ENCODE assay signal across 38 mouse cellular contexts in genomic region chr3:97715922-97716321, GRCm38 (mm10). TPM values are rescaled to one million over a fixed set of nuclear protein-coding genes. Genes with fewer than 3 reads are reported as not detected.
DNase-seq lines count a peak whose midpoint lies in the region; ATAC-seq and TF ChIP-seq lines count a peak whose summit lies in the region.
"Had no signal": no experiment of that assay in that cellular context is flagged by ENCODE, and none has a peak within 500 bp of the region (broad histone marks: within the 10 kb centered on the region; RNA-seq: fewer than 3 reads in every experiment).

No protein-coding gene starts in this region.

- no peaks in the 10 kb centered on the region for H3K36me3 ChIP-seq in intestine, postnatal 0 days (ENCODE audit: control insufficient read depth, insufficient read depth)
- no peaks in the 10 kb centered on the region for H3K36me3 ChIP-seq in intestine, embryonic 16.5 days (ENCODE audit: control insufficient read depth, insufficient read depth, low read length)
- H3K36me3 ChIP-seq: embryonic facial prominence, embryonic 12.5 days; forebrain, embryonic 15.5 days; limb, embryonic 10.5 days; limb, embryonic 15.5 days; liver, embryonic 15.5 days; stomach, embryonic 15.5 days had no signal

- H3K4me3 ChIP-seq in gastrocnemius, adult 2 months = no peak overlapping the region
- no peak overlapping the region for H3K4me3 ChIP-seq in intestine, postnatal 0 days (ENCODE audit: low read depth, low read length)
- no peak overlapping the region for H3K4me3 ChIP-seq in intestine, embryonic 16.5 days (ENCODE audit: low read length)
- H3K4me3 ChIP-seq: embryonic facial prominence, embryonic 12.5 days; forebrain, embryonic 15.5 days; heart, embryonic 15.5 days; limb, embryonic 10.5 days; limb, embryonic 15.5 days; liver, embryonic 15.5 days; stomach, embryonic 15.5 days had no signal

- no peak for ATAC-seq in intestine, postnatal 0 days
- ATAC-seq in intestine, embryonic 16.5 days = no peak
- ATAC-seq: forebrain, embryonic 15.5 days had no signal

- H3K27ac ChIP-seq in gastrocnemius, adult 2 months = no peak overlapping the region
- H3K27ac ChIP-seq in intestine, postnatal 0 days (ENCODE audit: low read depth, low read length) = no peak overlapping the region
- H3K27ac ChIP-seq in intestine, embryonic 16.5 days (ENCODE audit: low read length) = no peak overlapping the region
- H3K27ac ChIP-seq: embryonic facial prominence, embryonic 12.5 days; forebrain, embryonic 15.5 days; heart, embryonic 15.5 days; hindbrain, embryonic 14.5 days; limb, embryonic 10.5 days; limb, embryonic 15.5 days; liver, embryonic 15.5 days; stomach, embryonic 15.5 days had no signal

- no peak overlapping the region for H3K4me2 ChIP-seq in intestine, postnatal 0 days (replicated peaks; ENCODE audit: low read depth)
- no peak overlapping the region for H3K4me2 ChIP-seq in intestine, embryonic 16.5 days (ENCODE audit: low read depth, low read length)
- H3K4me2 ChIP-seq: embryonic facial prominence, embryonic 12.5 days; forebrain, embryonic 15.5 days; heart, embryonic 15.5 days; hindbrain, embryonic 14.5 days; limb, embryonic 15.5 days; liver, embryonic 15.5 days; lung, embryonic 14.5 days; stomach, embryonic 15.5 days had no signal

- H3K9me3 ChIP-seq in intestine, postnatal 0 days (ENCODE audit: control insufficient read depth) = no peaks in the 10 kb centered on the region
- H3K9me3 ChIP-seq in intestine, embryonic 16.5 days (ENCODE audit: control insufficient read depth, low read length) = no peaks in the 10 kb centered on the region
- H3K9me3 ChIP-seq: embryonic facial prominence, embryonic 12.5 days; forebrain, embryonic 15.5 days; heart, embryonic 15.5 days; limb, embryonic 10.5 days; limb, embryonic 15.5 days; liver, embryonic 15.5 days; stomach, embryonic 15.5 days had no signal

- WGBS in intestine, postnatal 0 days = 83% methylated on average over 1 of the region's 1 CpGs
- 83% methylated on average over 1 of the region's 1 CpGs for WGBS in intestine, embryonic 16.5 days

- H3K9ac ChIP-seq in intestine, postnatal 0 days (ENCODE audit: low read depth, low read length) = no peak overlapping the region
- no peak overlapping the region for H3K9ac ChIP-seq in intestine, embryonic 16.5 days (ENCODE audit: low read depth, low read length)
- H3K9ac ChIP-seq: embryonic facial prominence, embryonic 12.5 days; forebrain, embryonic 15.5 days; heart, embryonic 15.5 days; hindbrain, embryonic 14.5 days; limb, embryonic 15.5 days; liver, embryonic 15.5 days; lung, embryonic 14.5 days; stomach, embryonic 15.5 days had no signal

- no peaks in the 10 kb centered on the region for H3K27me3 ChIP-seq in intestine, postnatal 0 days (replicated peaks; ENCODE audit: control insufficient read depth, insufficient read depth, low read length)
- no peaks in the 10 kb centered on the region for H3K27me3 ChIP-seq in intestine, embryonic 16.5 days (replicated peaks; ENCODE audit: control insufficient read depth, insufficient read depth, low read length)
- H3K27me3 ChIP-seq: embryonic facial prominence, embryonic 12.5 days; forebrain, embryonic 15.5 days; heart, embryonic 15.5 days; limb, embryonic 15.5 days; liver, embryonic 15.5 days; stomach, embryonic 15.5 days had no signal

- intact Hi-C loops in gastrocnemius, adult 2 months (cut with DNase I) = no loop called here

- no peak for DNase-seq in gastrocnemius, adult 2 months
- DNase-seq in gastrocnemius, adult 8-10 months (ENCODE audit: low spot score in 2 of 2) = no peak
- peak; percentile 16 for DNase-seq in 416B (ENCODE audit: low read depth)
- DNase-seq in MEL-GATA-1-ER (ENCODE audit: extremely low read depth, low read depth) = peak; percentile 21
- DNase-seq in ovary, postnatal 14 days (ENCODE audit: low spot score) = no peak
- DNase-seq: adrenal gland, adult 8-10 months; cerebellum, adult 11 months; cerebellum, adult 9-10 months; cerebellum, postnatal 36 days; embryo, embryonic 11 days; kidney, adult 8-10 months; kidney, postnatal 14 days; lung, embryonic 14.5 days; lung, postnatal 14 days; midbrain, embryonic 14.5 days; retina, postnatal 1 day; right cerebral cortex, postnatal 25 days; thymus, postnatal 14 days had no signal

- peak; percentile 17; the same call in 1 of the 2 replicates for TF ChIP-seq CTCF in gastrocnemius, adult 2 months (IDR thresholded peaks at IDR 0.05)
- TF ChIP-seq CTCF in intestine, postnatal 0 days (IDR thresholded peaks at IDR 0.05; ENCODE audit: low read depth) = peak; percentile 28; the same call in 1 of the 2 replicates

- H3K4me1 ChIP-seq in intestine, postnatal 0 days (replicated peaks; ENCODE audit: control insufficient read depth, insufficient read depth, low read length) = no peaks in the 10 kb centered on the region
- H3K4me1 ChIP-seq in intestine, embryonic 16.5 days (ENCODE audit: control insufficient read depth, insufficient read depth, low read length) = no peaks in the 10 kb centered on the region
- H3K4me1 ChIP-seq: embryonic facial prominence, embryonic 12.5 days; forebrain, embryonic 15.5 days; heart, embryonic 15.5 days; limb, embryonic 10.5 days; limb, embryonic 15.5 days; liver, embryonic 15.5 days; stomach, embryonic 15.5 days had no signal

RNA-seq across cellular contexts. Expression of gene Gm17651, which starts 41.4 kb away (rescaled TPM):
- not detected for total RNA-seq in gastrocnemius, adult 2 months (2021)
- not detected for total RNA-seq in gastrocnemius, adult 8-10 months (2022)
- not detected in 2 replicates for polyA plus RNA-seq in intestine, postnatal 0 days (2015; fragmentation: Nextera tagmentation; extraction: Ambion mirVana)
- not detected in 2 replicates for polyA plus RNA-seq in intestine, embryonic 16.5 days (2015; fragmentation: Nextera tagmentation; extraction: Ambion mirVana)
- total RNA-seq: adrenal gland, adult 8-10 months; gastrocnemius, adult 18-20 months; gastrocnemius, postnatal 4 days; heart, adult 8-10 months; hematopoietic stem cell, adult 5-6 weeks; layer of hippocampus, postnatal 14 days; monocyte, adult 5-6 weeks had no signal
- polyA plus RNA-seq: embryonic facial prominence, embryonic 12.5 days; forebrain, embryonic 15.5 days; frontal cortex, adult 2 months; heart, embryonic 15.5 days; hindbrain, embryonic 14.5 days; intestine, embryonic 14.5 days; limb, embryonic 10.5 days; limb, embryonic 15.5 days; liver, embryonic 15.5 days; lung, embryonic 14.5 days; midbrain, embryonic 14.5 days; neural tube, embryonic 14.5 days; stomach, embryonic 15.5 days; urinary bladder, adult 2 months had no signal

RNA-seq across cellular contexts. Expression of gene Prkab2, which starts 57.9 kb away (rescaled TPM):
- 100 to 1,000 TPM; 137 to 243 TPM for total RNA-seq in gastrocnemius, adult 2 months (2021)
- 100 to 1,000 TPM; 206 to 278 (median 246) TPM for total RNA-seq in gastrocnemius, adult 8-10 months (2022)
- polyA plus RNA-seq in intestine, postnatal 0 days (2015; fragmentation: Nextera tagmentation; extraction: Ambion mirVana) = 3.1 and 4.1 TPM in 2 replicates
- 5.5 and 5.8 TPM in 2 replicates for polyA plus RNA-seq in intestine, embryonic 16.5 days (2015; fragmentation: Nextera tagmentation; extraction: Ambion mirVana)

Comparison
In these comparisons a context has a peak if more than half of its experiments do, and no peak if none do; other contexts are left out.
1. DNase-seq: peak in 416B (single experiment) and MEL-GATA-1-ER (single experiment); none in gastrocnemius, adult 2 months (single experiment), gastrocnemius, adult 8-10 months (0 of 2) and ovary, postnatal 14 days (single experiment).